Mouse (Mus musculus) intestine, embryonic 15.5 days (tissue): Measurements from ENCODE around the gene Gm49342. TPM values are rescaled to one million over a fixed set of nuclear protein-coding genes. Genes with fewer than 3 reads are reported as not detected.
"Not testable (repeated sequence)": the region's sequence is repeated elsewhere in the genome, so short reads cannot be mapped to it uniquely, and the experiment has no call there.

Experiments
- ATAC-seq: fragments of 200-750 bp; cut with Nextera tagmentation; 2 replicates; pipeline ENCODE4 v1.8.0; 2017; ENCODE audit warnings: moderate TSS enrichment, moderate library complexity
- H3K27ac ChIP-seq: fragments of 300-500 bp; sonication (generic); 2 replicates; pipeline ENCODE4 v1.5.1; 2015; ENCODE audit warnings: mild to moderate bottlenecking, inconsistent platforms
- H3K27me3 ChIP-seq: fragments of 300-500 bp; sonication (generic); replicated peaks from 2 replicates; pipeline ENCODE4 v1.6.1; 2015; ENCODE audit warnings: inconsistent platforms
- H3K36me3 ChIP-seq: fragments of 300-500 bp; sonication (generic); 2 replicates; pipeline ENCODE4 v1.6.1; 2015; ENCODE audit warnings: inconsistent platforms
- H3K4me1 ChIP-seq: fragments of 300-500 bp; sonication (generic); replicated peaks from 2 replicates; pipeline ENCODE4 v1.6.1; 2015; ENCODE audit warnings: inconsistent platforms
- H3K4me2 ChIP-seq: fragments of 300-500 bp; sonication (generic); replicated peaks from 2 replicates; pipeline ENCODE4 v1.6.1; 2015; ENCODE audit warnings: mild to moderate bottlenecking, inconsistent platforms
- H3K4me3 ChIP-seq: fragments of 300-500 bp; sonication (generic); replicated peaks from 2 replicates; pipeline ENCODE4 v1.5.1; 2015; ENCODE audit warnings: inconsistent platforms
- H3K9ac ChIP-seq: fragments of 300-500 bp; sonication (generic); 2 replicates; pipeline ENCODE4 v1.6.1; 2015; ENCODE audit warnings: inconsistent platforms
- H3K9me3 ChIP-seq: fragments of 300-500 bp; sonication (generic); 2 replicates; pipeline ENCODE4 v1.6.1; 2016; ENCODE audit warnings: inconsistent platforms
- WGBS: fragments of 180-500 bp; shearing (Covaris S2); methylation state at CpG from one replicate; pipeline ENCODE4 v1.1.7; 2015; 5-methylcytosine and 5-hydroxymethylcytosine counted together
- polyA plus RNA-seq: library from polyadenylated mRNA; unstranded; fragments of >200 nt; fragmentation: Nextera tagmentation; extraction: Ambion mirVana; gene quantifications from 2 replicates; pipeline ENCODE4 v1.2.1, GENCODE M21; 2015

Gene Gm49342
- polyA plus RNA-seq, 1 experiment from 2014 or later, result not detected

GRCm38 (mm10) chr14:50923437-50923836 is 20.9 kb upstream of the Gm49342 start:
- H3K27me3 ChIP-seq, H3K4me1 ChIP-seq, H3K27ac ChIP-seq, H3K9me3 ChIP-seq, ATAC-seq: not testable (repeated sequence)
- Histone ChIP-seq H3K4me3 (peak overlapping the region; percentile 78), H3K36me3 (peaks cover 25% of the 10 kb centered on the region), H3K4me2 (peak overlapping the region; percentile 69), H3K9ac (0 out of 2 replicates have a peak overlapping the region, but pooled peaks have one; percentile 77)
- 54% methylated on average over 1 of the region's 1 CpGs for WGBS

- Histone ChIP-seq H3K4me3 (peak within 1 kb of the TSS; percentile 78), H3K27me3 (no peaks in the 10 kb centered on the region), H3K27ac (peak within 1 kb of the TSS; percentile 93), H3K9me3 (no peaks in the 10 kb centered on the region), H3K36me3 (peaks cover 28% of the 10 kb centered on the region), H3K4me2 (peak within 1 kb of the TSS; percentile 69), H3K9ac (peak within 1 kb of the TSS; percentile 77), H3K4me1 (peaks cover 13% of the 10 kb centered on the region; the same call in 1 of the 2 replicates)
- WGBS, result under 1% methylated on average over 57 of the region's 57 CpGs
- ATAC-seq, result peak; percentile 95
Observed at GRCm38 (mm10) chr14:50924281-50925064, 19.8 kb upstream of the Gm49342 start, which contains the start of the genes Osgep and Apex1. Osgep (minus strand) TSS chr14:50924893. Apex1 (plus strand) TSS chr14:50924968.

GRCm38 (mm10) chr14:50925111-50925920 is 19.0 kb upstream of the Gm49342 start:
- peak; percentile 59 for ATAC-seq
- peak overlapping the region; percentile 69 for H3K4me2 ChIP-seq
- peak overlapping the region; percentile 77 for H3K9ac ChIP-seq
- H3K27me3 ChIP-seq, result no peaks in the 10 kb centered on the region
- peak overlapping the region; percentile 93 for H3K27ac ChIP-seq
- H3K36me3 ChIP-seq, result peaks cover 23% of the 10 kb centered on the region
- 1% methylated on average over 38 of the region's 38 CpGs for WGBS
- peaks cover 16% of the 10 kb centered on the region; the same call in 1 of the 2 replicates for H3K4me1 ChIP-seq
- H3K9me3 ChIP-seq, result no peaks in the 10 kb centered on the region
- peak overlapping the region; percentile 78 for H3K4me3 ChIP-seq

GRCm38 (mm10) chr14:50927366-50927765 is 17.0 kb upstream of the Gm49342 start:
- peaks cover 23% of the 10 kb centered on the region for H3K36me3 ChIP-seq
- ATAC-seq, result no peak
- H3K27me3 ChIP-seq, result no peaks in the 10 kb centered on the region
- H3K9me3 ChIP-seq, result no peaks in the 10 kb centered on the region
- no peak overlapping the region for H3K4me3 ChIP-seq
- 70% methylated on average over 3 of the region's 3 CpGs for WGBS
- peaks cover 16% of the 10 kb centered on the region; the same call in 1 of the 2 replicates for H3K4me1 ChIP-seq
- H3K9ac ChIP-seq, result no peak overlapping the region
- no peak overlapping the region for H3K27ac ChIP-seq
- no peak overlapping the region for H3K4me2 ChIP-seq

- peak overlapping the region; percentile 85 for H3K9ac ChIP-seq
- no peak for ATAC-seq
Observed at GRCm38 (mm10) chr14:50929951-50930350, 14.4 kb upstream of the Gm49342 start.

GRCm38 (mm10) chr14:50930377-50930753 is 14.0 kb upstream of the Gm49342 start:
- no peaks in the 10 kb centered on the region for H3K27me3 ChIP-seq
- no peaks in the 10 kb centered on the region for H3K9me3 ChIP-seq
- peak; percentile 85 for ATAC-seq
- peak overlapping the region; percentile 91 for H3K27ac ChIP-seq
- H3K9ac ChIP-seq, result peak overlapping the region; percentile 85
- peak overlapping the region; percentile 85 for H3K4me3 ChIP-seq
- WGBS, result under 1% methylated on average over 38 of the region's 38 CpGs
- peak overlapping the region; percentile 76 for H3K4me2 ChIP-seq
- peaks cover 23% of the 10 kb centered on the region for H3K36me3 ChIP-seq
- H3K4me1 ChIP-seq, result peaks cover 16% of the 10 kb centered on the region; the same call in 1 of the 2 replicates

More at GRCm38 (mm10) chr14:50929951-50930350, 14.4 kb upstream of the Gm49342 start:
- H3K4me3 ChIP-seq, result peak overlapping the region; percentile 85
- H3K4me1 ChIP-seq, result peaks cover 16% of the 10 kb centered on the region; the same call in 1 of the 2 replicates
- no peaks in the 10 kb centered on the region for H3K27me3 ChIP-seq
- H3K36me3 ChIP-seq, result peaks cover 23% of the 10 kb centered on the region
- peak overlapping the region; percentile 76 for H3K4me2 ChIP-seq
- whole genome bisulfite sequencing, result 11% methylated on average over 10 of the region's 10 CpGs
- peak overlapping the region; percentile 91 for H3K27ac ChIP-seq
- H3K9me3 ChIP-seq, result no peaks in the 10 kb centered on the region

- ATAC-seq, result peak; percentile 99
- Histone ChIP-seq H3K9me3 (no peaks in the 10 kb centered on the region), H3K4me3 (peak within 1 kb of the TSS; percentile 85), H3K27ac (peak within 1 kb of the TSS; percentile 91), H3K9ac (peak within 1 kb of the TSS; percentile 85), H3K36me3 (peaks cover 23% of the 10 kb centered on the region), H3K27me3 (no peaks in the 10 kb centered on the region), H3K4me2 (peak within 1 kb of the TSS; percentile 76), H3K4me1 (peaks cover 16% of the 10 kb centered on the region; the same call in 1 of the 2 replicates)
- under 1% methylated on average over 64 of the region's 68 CpGs for WGBS
Observed at GRCm38 (mm10) chr14:50930754-50931492, 13.4 kb upstream of the Gm49342 start, which contains the start of the genes Pip4p1 and Pnp. Pip4p1 (minus strand) TSS chr14:50930856. Pnp (plus strand) TSS chr14:50931082.

GRCm38 (mm10) chr14:50931493-50932020 is 12.8 kb upstream of the Gm49342 start:
- peaks cover 10% of the 10 kb centered on the region; the same call in 1 of the 2 replicates for H3K4me1 ChIP-seq
- ATAC-seq, result peak; percentile 0; the same call in 1 of the 2 replicates
- 10% methylated on average over 12 of the region's 12 CpGs for WGBS

GRCm38 (mm10) chr14:50936649-50937048 is 7.7 kb upstream of the Gm49342 start:
- WGBS, result 65% methylated on average over 1 of the region's 1 CpGs
- no peaks in the 10 kb centered on the region for H3K9me3 ChIP-seq
- H3K9ac ChIP-seq, result no peak overlapping the region
- H3K4me1 ChIP-seq, result no peaks in the 10 kb centered on the region
- H3K27me3 ChIP-seq, result no peaks in the 10 kb centered on the region
- no peaks in the 10 kb centered on the region for H3K36me3 ChIP-seq
- ATAC-seq, result no peak
- no peak overlapping the region for H3K27ac ChIP-seq
- H3K4me3 ChIP-seq, result no peak overlapping the region
- H3K4me2 ChIP-seq, result no peak overlapping the region

More at GRCm38 (mm10) chr14:50931493-50932020, 12.8 kb upstream of the Gm49342 start:
- H3K36me3 ChIP-seq, result peaks cover 19% of the 10 kb centered on the region
- peak overlapping the region; percentile 55 for H3K9ac ChIP-seq
- no peaks in the 10 kb centered on the region for H3K27me3 ChIP-seq
- H3K9me3 ChIP-seq, result no peaks in the 10 kb centered on the region
- H3K27ac ChIP-seq, result peak overlapping the region; percentile 89
- H3K4me2 ChIP-seq, result peak overlapping the region; percentile 68
- peak overlapping the region; percentile 85 for H3K4me3 ChIP-seq

- 92% methylated on average over 3 of the region's 3 CpGs for WGBS
- no peak overlapping the region for H3K4me3 ChIP-seq
- H3K4me2 ChIP-seq, result no peak overlapping the region
- H3K36me3 ChIP-seq, result no peaks in the 10 kb centered on the region
- no peaks in the 10 kb centered on the region for H3K27me3 ChIP-seq
- H3K9ac ChIP-seq, result no peak overlapping the region
- no peak for ATAC-seq
- H3K27ac ChIP-seq, result no peak overlapping the region
- no peaks in the 10 kb centered on the region for H3K4me1 ChIP-seq
- no peaks in the 10 kb centered on the region for H3K9me3 ChIP-seq
Observed at GRCm38 (mm10) chr14:50938119-50938908, 6.0 kb upstream of the Gm49342 start.

- Histone ChIP-seq H3K36me3 (no peaks in the 10 kb centered on the region), H3K27ac (no peak overlapping the region), H3K9me3 (no peaks in the 10 kb centered on the region), H3K27me3 (no peaks in the 10 kb centered on the region), H3K4me1 (no peaks in the 10 kb centered on the region), H3K4me3 (no peak overlapping the region), H3K4me2 (no peak overlapping the region), H3K9ac (no peak overlapping the region)
- WGBS, result 45% methylated on average over 2 of the region's 2 CpGs
- ATAC-seq, result no peak
Observed at GRCm38 (mm10) chr14:50938940-50939339, 5.4 kb upstream of the Gm49342 start.
